Comparison of ENCODE assay signal across 9 mouse cellular contexts in the genomic region with DNA sequence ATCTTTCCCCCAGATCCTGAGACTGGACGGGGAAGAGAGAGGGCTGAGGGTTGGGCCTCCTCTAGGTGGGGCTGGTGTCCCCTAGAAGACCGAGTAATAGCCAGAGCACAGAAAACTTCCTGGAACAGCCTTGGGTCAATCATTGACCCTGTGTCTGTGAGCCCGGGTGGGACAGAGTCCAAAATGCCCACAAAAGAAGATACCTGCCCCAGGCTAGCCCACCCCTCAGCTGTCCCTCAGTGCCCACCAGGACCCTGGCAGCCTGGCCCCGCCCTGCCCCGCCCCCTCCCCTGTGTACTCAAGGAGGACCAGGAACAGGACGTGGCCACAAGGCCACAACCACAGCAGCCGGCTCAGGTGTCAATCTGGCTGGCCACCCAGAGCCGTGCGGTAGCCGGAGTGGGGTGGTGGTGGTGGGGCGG. TPM values are rescaled to one million over a fixed set of nuclear protein-coding genes. Genes with fewer than 3 reads are reported as not detected.
DNase-seq lines count a peak whose midpoint lies in the region; ATAC-seq and TF ChIP-seq lines count a peak whose summit lies in the region.
"Had no signal": no experiment of that assay in that cellular context is flagged by ENCODE, and none has a peak within 500 bp of the region (broad histone marks: within the 10 kb centered on the region; RNA-seq: fewer than 3 reads in every experiment).

No protein-coding gene starts in this region.

- no peaks in the 10 kb centered on the region for H3K79me2 ChIP-seq in heart, adult 2 months (replicated peaks; ENCODE audit: control insufficient read depth, insufficient read depth, low read length)

- H3K27ac ChIP-seq in heart, adult 2 months: no peak overlapping the region
- H3K27ac ChIP-seq in kidney, embryonic 14.5 days (ENCODE audit: low read depth, low read length): no peak overlapping the region; the same call in 1 of the 2 replicates

- TF ChIP-seq POLR2A in heart, adult 2 months (IDR thresholded peaks at IDR 0.05; ENCODE audit: insufficient read depth, low read depth, low read length): no peak

- no peak overlapping the region for H3K9ac ChIP-seq in heart, adult 2 months (ENCODE audit: low read depth, low read length)
- H3K9ac ChIP-seq in kidney, embryonic 14.5 days (ENCODE audit: low read depth, low read length): peak overlapping the region; percentile 23; the same call in 1 of the 2 replicates

- peak; percentile 69 for ATAC-seq in kidney, embryonic 14.5 days (ENCODE audit: low FRiP score, low TSS enrichment)

- H3K4me3 ChIP-seq in heart, adult 2 months: no peak overlapping the region
- H3K4me3 ChIP-seq in kidney, embryonic 14.5 days (ENCODE audit: low read length): no peak overlapping the region

- H3K27me3 ChIP-seq in heart, adult 2 months (ENCODE audit: control insufficient read depth, insufficient read depth, low read length): no peaks in the 10 kb centered on the region
- no peaks in the 10 kb centered on the region for H3K27me3 ChIP-seq in kidney, embryonic 14.5 days (ENCODE audit: control insufficient read depth, insufficient read depth, low read length)

- TF ChIP-seq CTCF in heart, adult 2 months (IDR thresholded peaks at IDR 0.05): peak; percentile 51

- intact Hi-C loops in heart, adult 2 months (cut with DNase I): no loop called here

- H3K4me1 ChIP-seq in heart, adult 2 months (ENCODE audit: control insufficient read depth, insufficient read depth, low read length): no peaks in the 10 kb centered on the region
- 0 out of 2 replicates have a peak, but pooled peaks cover 9% of the 10 kb centered on the region for H3K4me1 ChIP-seq in kidney, embryonic 14.5 days (ENCODE audit: control insufficient read depth, insufficient read depth, low read length)

- DNase-seq in heart, adult 2 months: peak in 1 of 2 experiments; percentile 18
- DNase-seq in heart, adult 8-10 months (ENCODE audit: low spot score): no peak
- peak; percentile 68 for DNase-seq in NIH3T3 (ENCODE audit: low read depth)
- peak; percentile 67 for DNase-seq in lung, postnatal 10 days
- DNase-seq in cerebellum, postnatal 25 days: no peak
- DNase-seq in cerebellum, postnatal 4 days (ENCODE audit: low spot score in 2 of 2): no peak
- DNase-seq in cerebellum, adult 18-20 months: no peak

- no peak for TF ChIP-seq EP300 in heart, adult 2 months (IDR thresholded peaks at IDR 0.05; ENCODE audit: insufficient read depth, low read depth, low read length)

- no peaks in the 10 kb centered on the region for H3K36me3 ChIP-seq in heart, adult 2 months (ENCODE audit: control insufficient read depth, insufficient read depth, low read length)
- H3K36me3 ChIP-seq in kidney, embryonic 14.5 days (ENCODE audit: control insufficient read depth, insufficient read depth, low read length): peaks cover 37% of the 10 kb centered on the region

- 34% methylated on average over 11 of the region's 11 CpGs for WGBS in heart, adult 2 months
- 8% methylated on average over 11 of the region's 11 CpGs for whole genome bisulfite sequencing in kidney, embryonic 14.5 days

- H3K9me3 ChIP-seq in kidney, embryonic 14.5 days (ENCODE audit: control insufficient read depth, low read length): no peaks in the 10 kb centered on the region

- peak overlapping the region; percentile 26 for H3K4me2 ChIP-seq in kidney, embryonic 14.5 days (replicated peaks; ENCODE audit: low read depth, low read length)

RNA-seq across cellular contexts. Expression of a gene that starts 1.2 kb away (rescaled TPM):
- total RNA-seq in heart, adult 2 months (2021): not detected
- 1.1 TPM in 1 of 2 replicates, not detected in the other for polyA plus RNA-seq in heart, adult 2 months (2012; rRNA removed)
- not detected for total RNA-seq in heart, adult 8-10 months (2022)
- polyA plus RNA-seq in kidney, embryonic 14.5 days (2014; fragmentation: Nextera tagmentation; extraction: Ambion mirVana): 5.4 and 7.7 TPM in 2 replicates

RNA-seq across cellular contexts. Expression of a gene that starts 15.6 kb away (rescaled TPM):
- total RNA-seq in heart, adult 2 months (2021): 10 to 100 TPM; 14.5 TPM
- 22.0 and 23.6 TPM in 2 replicates for polyA plus RNA-seq in heart, adult 2 months (2012; rRNA removed)
- total RNA-seq in heart, adult 8-10 months (2022): 10 to 100 TPM; 13.0 to 16.1 (median 14.4) TPM
- polyA plus RNA-seq in kidney, embryonic 14.5 days (2014; fragmentation: Nextera tagmentation; extraction: Ambion mirVana): 19.6 and 23.2 TPM in 2 replicates

RNA-seq across cellular contexts. Expression of a gene that starts 17.2 kb away (rescaled TPM):
- total RNA-seq in heart, adult 2 months (2021): 10 to 100 TPM; 38.0 to 42.6 TPM
- polyA plus RNA-seq in heart, adult 2 months (2012; rRNA removed): 61.6 and 64.0 TPM in 2 replicates
- total RNA-seq in heart, adult 8-10 months (2022): 10 to 100 TPM; 41.5 to 45.8 (median 42.4) TPM
- 70.5 and 76.9 TPM in 2 replicates for polyA plus RNA-seq in kidney, embryonic 14.5 days (2014; fragmentation: Nextera tagmentation; extraction: Ambion mirVana)

RNA-seq across cellular contexts. Expression of a gene that starts 17.4 kb away (rescaled TPM):
- 1 to 10 TPM; 1.8 to 3.1 TPM for total RNA-seq in heart, adult 2 months (2021)
- 4.5 and 8.1 TPM in 2 replicates for polyA plus RNA-seq in heart, adult 2 months (2012; rRNA removed)
- total RNA-seq in heart, adult 8-10 months (2022): 1 to 10 TPM; 1.8 to 4.1 (median 3.0) TPM
- polyA plus RNA-seq in kidney, embryonic 14.5 days (2014; fragmentation: Nextera tagmentation; extraction: Ambion mirVana): 1.7 and 1.9 TPM in 2 replicates

RNA-seq across cellular contexts. Expression of a gene that starts 33.6 kb away (rescaled TPM):
- not detected for total RNA-seq in heart, adult 2 months (2021)
- polyA plus RNA-seq in heart, adult 2 months (2012; rRNA removed): not detected in 2 replicates
- total RNA-seq in heart, adult 8-10 months (2022): not detected
- polyA plus RNA-seq in kidney, embryonic 14.5 days (2014; fragmentation: Nextera tagmentation; extraction: Ambion mirVana): not detected in 2 replicates
- polyA plus RNA-seq: large intestine, adult 2 months had no signal

Comparison
In these comparisons a context has a peak if more than half of its experiments do, and no peak if none do; other contexts are left out.
1. DNase-seq: peak in NIH3T3 (single experiment) and lung, postnatal 10 days (single experiment); none in heart, adult 8-10 months (single experiment), cerebellum, postnatal 25 days (0 of 2), cerebellum, postnatal 4 days (0 of 2) and cerebellum, adult 18-20 months (0 of 2).